Mouse (Mus musculus) stomach, postnatal 0 days (tissue): Measurements from ENCODE around the gene Cemip.

ENCODE experiments used
- CTCF ChIP-seq: IDR thresholded peaks from 2 replicates; pipeline ENCODE4 v1.5.1; 2016; ENCODE audit warnings: antibody characterized with exemption, low read depth, mild to moderate bottlenecking, moderate library complexity
- EP300 ChIP-seq: optimal IDR thresholded peaks from 2 replicates; pipeline ENCODE3; 2016; ENCODE audit warnings: antibody characterized with exemption

DNA sequence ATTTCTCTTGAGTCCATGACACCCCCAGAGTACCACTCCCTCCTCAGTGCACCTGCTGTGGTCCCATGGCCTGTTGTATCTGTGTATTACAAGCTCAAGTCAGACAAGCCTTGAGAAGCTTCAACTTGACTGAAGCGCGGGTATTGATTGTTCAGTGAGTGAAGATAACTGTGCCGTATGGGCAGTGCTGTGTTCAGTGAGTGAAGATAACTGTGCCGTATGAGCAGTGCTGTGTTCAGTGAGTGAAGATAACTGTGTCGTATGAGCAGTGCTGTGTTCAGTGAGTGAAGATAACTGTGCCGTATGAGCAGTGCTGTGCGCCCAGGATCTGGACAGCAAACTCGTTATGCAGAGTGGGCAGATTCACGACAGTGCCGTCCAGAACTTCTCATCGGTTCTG, 188.0 kb downstream of the Cemip start:
- TF ChIP-seq CTCF = no peak
- TF ChIP-seq EP300 = no peak
